Mouse (Mus musculus): Measurements from ENCODE around the gene Vwa5b1.

Vwa5b1 gene

DNA sequence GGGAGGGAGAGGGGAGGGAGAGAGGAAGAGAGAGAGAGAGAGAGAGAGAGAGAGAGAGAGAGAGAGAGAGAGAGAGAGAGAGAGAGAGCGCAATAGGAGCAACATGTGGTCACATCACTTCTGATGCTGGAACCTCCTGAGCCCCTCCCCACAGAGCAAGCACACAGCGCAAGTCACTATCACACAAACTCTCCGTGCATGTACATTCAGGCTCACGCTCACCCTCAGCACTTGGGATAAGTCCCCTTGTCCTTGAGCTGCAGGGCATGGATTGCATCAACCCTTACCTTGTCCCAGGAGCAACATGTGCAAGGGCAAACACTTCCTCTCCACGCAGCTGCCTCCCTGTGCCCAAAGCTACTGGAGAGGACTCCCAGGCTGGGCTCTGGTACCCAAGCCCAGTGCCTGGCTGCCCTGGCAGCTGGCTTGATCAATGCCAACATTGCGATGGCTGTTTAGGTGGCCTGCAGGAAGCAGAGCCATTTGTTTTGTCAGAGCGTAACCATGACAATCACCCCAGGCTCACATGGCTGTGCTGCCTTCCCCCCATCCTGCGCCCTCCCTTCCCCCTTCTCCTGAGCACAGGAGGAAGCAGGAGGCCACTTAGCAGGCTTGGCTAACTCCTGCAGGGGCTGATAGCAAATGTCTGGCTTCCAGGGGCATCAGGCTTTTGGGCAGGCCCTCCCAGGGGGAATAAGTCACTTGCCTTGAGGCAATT lies at the start of gene Vwa5b1:
Vwa5b1 (minus strand) TSS at position 457 of the 718 bp plus-strand sequence.
- Histone ChIP-seq H3K4me3 (replicated peaks; ENCODE audit: low read length) (no peak within 1 kb of the TSS), H3K9me3 (ENCODE audit: low read length) (peaks cover 4% of the 10 kb centered on the region; the same call in 1 of the 2 replicates), H3K27me3 (ENCODE audit: insufficient read depth, low read length) (peaks cover 36% of the 10 kb centered on the region), H3K36me3 (ENCODE audit: insufficient read depth, low read length) (no peaks in the 10 kb centered on the region), H3K4me1 (replicated peaks; ENCODE audit: low read depth, low read length) (peaks cover 7% of the 10 kb centered on the region)
- TF ChIP-seq POU5F1 (IDR thresholded peaks at IDR 0.05; ENCODE audit: borderline replicate concordance, low read length): no peak
- no peak for TF ChIP-seq CTCF (conservative IDR thresholded peaks at IDR 0.05; ENCODE audit: low read length)
- no peak for TF ChIP-seq NANOG (IDR thresholded peaks at IDR 0.05; ENCODE audit: borderline replicate concordance, low read length)

DNA sequence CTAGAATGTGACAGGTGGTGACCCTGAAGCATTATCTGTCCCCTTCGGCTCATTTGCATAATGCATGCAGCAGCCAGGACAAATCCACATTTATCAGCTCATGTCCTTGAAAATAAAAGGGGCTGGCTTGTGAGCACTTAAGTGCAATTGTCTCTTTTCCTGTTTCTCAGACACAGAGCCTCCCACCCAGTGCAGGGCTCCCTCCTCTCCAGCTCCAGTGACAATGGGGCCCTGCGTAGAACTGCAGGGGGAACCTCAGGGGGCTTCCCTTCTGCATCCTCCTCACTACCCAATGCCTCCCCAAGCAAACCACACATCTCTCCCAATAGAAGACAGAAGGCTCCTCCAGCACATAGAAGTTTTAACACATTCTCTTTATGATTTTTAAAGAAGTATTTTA lies 47.1 kb upstream of the Vwa5b1 start:
- no peaks in the 10 kb centered on the region for H3K36me3 ChIP-seq (ENCODE audit: insufficient read depth, low read length)
- peaks cover 44% of the 10 kb centered on the region for H3K4me1 ChIP-seq (replicated peaks; ENCODE audit: low read depth, low read length)
- TF ChIP-seq CTCF (conservative IDR thresholded peaks at IDR 0.05; ENCODE audit: low read length): no peak
- TF ChIP-seq POU5F1 (IDR thresholded peaks at IDR 0.05; ENCODE audit: borderline replicate concordance, low read length): 0 out of 2 replicates have a peak, but pooled peaks have one; percentile 30
- TF ChIP-seq NANOG (IDR thresholded peaks at IDR 0.05; ENCODE audit: borderline replicate concordance, low read length): no peak
- H3K27me3 ChIP-seq (ENCODE audit: insufficient read depth, low read length): peaks cover 12% of the 10 kb centered on the region
- no peaks in the 10 kb centered on the region for H3K9me3 ChIP-seq (ENCODE audit: low read length)
- no peak overlapping the region for H3K4me3 ChIP-seq (replicated peaks; ENCODE audit: low read length)

DNA sequence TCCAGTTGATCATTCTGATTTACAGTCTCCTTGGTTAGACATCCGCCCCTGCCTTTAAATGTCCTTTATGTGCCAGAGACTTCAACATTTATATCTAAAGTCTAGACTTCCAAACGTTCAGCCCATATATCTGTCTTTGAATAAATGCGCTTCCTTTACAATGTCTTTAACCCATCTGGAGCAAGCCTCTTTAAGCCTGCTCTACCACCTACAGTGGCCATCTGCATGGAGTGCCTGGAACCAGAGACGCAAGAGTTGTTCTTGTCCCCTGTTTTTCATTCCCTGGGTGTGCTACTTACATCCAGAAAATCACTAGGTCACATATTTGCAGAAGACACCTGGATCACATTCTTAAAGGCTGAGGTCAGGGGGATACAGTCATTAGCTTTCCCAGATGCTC lies 44.4 kb upstream of the Vwa5b1 start:
- H3K36me3 ChIP-seq (ENCODE audit: insufficient read depth, low read length): no peaks in the 10 kb centered on the region
- H3K9me3 ChIP-seq (ENCODE audit: low read length): no peaks in the 10 kb centered on the region
- H3K4me1 ChIP-seq (replicated peaks; ENCODE audit: low read depth, low read length): peaks cover 49% of the 10 kb centered on the region
- peaks cover 11% of the 10 kb centered on the region for H3K27me3 ChIP-seq (ENCODE audit: insufficient read depth, low read length)
- no peak overlapping the region for H3K4me3 ChIP-seq (replicated peaks; ENCODE audit: low read length)
- TF ChIP-seq POU5F1 (IDR thresholded peaks at IDR 0.05; ENCODE audit: borderline replicate concordance, low read length) (no peak), NANOG (IDR thresholded peaks at IDR 0.05; ENCODE audit: borderline replicate concordance, low read length) (no peak), CTCF (conservative IDR thresholded peaks at IDR 0.05; ENCODE audit: low read length) (no peak)

DNA sequence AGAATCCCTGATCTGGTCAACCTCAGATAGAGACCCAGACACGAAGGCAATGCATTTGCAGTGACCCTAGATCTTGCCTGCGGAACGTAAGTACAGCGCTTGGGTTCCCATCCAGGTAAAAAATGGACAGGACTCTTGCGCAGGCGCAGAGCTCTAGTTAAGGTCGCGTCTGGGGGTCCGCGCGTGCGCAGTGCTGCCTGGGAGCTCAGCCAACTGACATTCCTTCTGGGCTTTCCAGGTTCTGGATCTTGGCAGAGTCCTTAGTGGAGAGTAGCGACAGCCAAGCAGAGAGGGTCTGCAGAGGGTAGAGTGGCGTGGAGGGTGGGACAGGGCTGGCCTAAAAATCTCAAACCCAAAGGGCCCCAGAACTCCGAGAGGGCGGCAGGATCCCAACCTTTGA lies 41.9 kb upstream of the Vwa5b1 start:
- no peaks in the 10 kb centered on the region for H3K9me3 ChIP-seq (ENCODE audit: low read length)
- H3K27me3 ChIP-seq (ENCODE audit: insufficient read depth, low read length): peaks cover 37% of the 10 kb centered on the region
- no peaks in the 10 kb centered on the region for H3K36me3 ChIP-seq (ENCODE audit: insufficient read depth, low read length)
- no peak for TF ChIP-seq CTCF (conservative IDR thresholded peaks at IDR 0.05; ENCODE audit: low read length)
- TF ChIP-seq NANOG (IDR thresholded peaks at IDR 0.05; ENCODE audit: borderline replicate concordance, low read length): no peak
- no peak for TF ChIP-seq POU5F1 (IDR thresholded peaks at IDR 0.05; ENCODE audit: borderline replicate concordance, low read length)
- H3K4me3 ChIP-seq (replicated peaks; ENCODE audit: low read length): peak overlapping the region; percentile 79
- H3K4me1 ChIP-seq (replicated peaks; ENCODE audit: low read depth, low read length): peaks cover 26% of the 10 kb centered on the region

DNA sequence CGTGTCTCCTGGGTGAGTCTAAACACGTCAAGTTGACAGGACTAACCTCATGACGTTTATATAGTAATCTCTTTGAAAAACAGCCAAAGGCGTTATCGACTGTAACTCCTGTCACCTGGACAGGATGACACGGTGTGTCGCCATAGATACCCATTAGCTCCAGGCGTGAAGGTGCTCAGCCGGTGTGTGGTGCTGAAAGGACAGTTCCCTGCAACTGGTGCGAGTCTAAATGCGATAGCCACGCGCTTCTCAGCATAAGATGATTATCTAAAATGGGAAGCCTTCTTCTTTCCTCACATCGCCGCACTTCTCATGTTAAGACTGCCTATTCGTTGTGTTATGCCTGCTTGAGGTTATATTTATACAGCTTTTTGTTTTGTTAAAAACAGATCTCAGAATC lies 40.8 kb upstream of the Vwa5b1 start:
- Histone ChIP-seq H3K27me3 (ENCODE audit: insufficient read depth, low read length) (peaks cover 43% of the 10 kb centered on the region), H3K4me1 (replicated peaks; ENCODE audit: low read depth, low read length) (peaks cover 19% of the 10 kb centered on the region), H3K4me3 (replicated peaks; ENCODE audit: low read length) (no peak overlapping the region), H3K9me3 (ENCODE audit: low read length) (no peaks in the 10 kb centered on the region), H3K36me3 (ENCODE audit: insufficient read depth, low read length) (no peaks in the 10 kb centered on the region)
- TF ChIP-seq CTCF (conservative IDR thresholded peaks at IDR 0.05; ENCODE audit: low read length) (no peak), NANOG (IDR thresholded peaks at IDR 0.05; ENCODE audit: borderline replicate concordance, low read length) (no peak), POU5F1 (IDR thresholded peaks at IDR 0.05; ENCODE audit: borderline replicate concordance, low read length) (no peak)

DNA sequence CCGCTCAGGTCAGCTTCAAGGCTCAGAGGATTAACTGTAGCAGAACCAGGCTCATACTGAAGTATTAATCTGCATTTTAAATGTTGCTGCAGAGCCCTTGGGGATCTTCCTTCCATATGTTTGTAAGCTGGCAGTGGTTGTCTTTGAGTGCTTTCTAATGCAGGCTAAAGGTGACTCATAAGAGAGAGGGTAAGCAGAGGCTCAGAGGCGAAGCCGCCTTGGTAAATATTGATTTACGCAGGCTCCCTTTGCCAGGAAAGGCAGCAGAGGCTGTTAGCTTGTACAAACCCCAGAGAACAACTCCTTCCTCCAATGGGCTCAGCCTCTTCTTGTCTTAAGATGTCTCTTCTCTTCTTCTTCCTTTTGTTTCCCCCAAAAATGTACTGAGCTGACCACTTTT lies 36.5 kb upstream of the Vwa5b1 start:
- H3K27me3 ChIP-seq (ENCODE audit: insufficient read depth, low read length): peaks cover 70% of the 10 kb centered on the region
- TF ChIP-seq NANOG (IDR thresholded peaks at IDR 0.05; ENCODE audit: borderline replicate concordance, low read length) (no peak), POU5F1 (IDR thresholded peaks at IDR 0.05; ENCODE audit: borderline replicate concordance, low read length) (no peak), CTCF (conservative IDR thresholded peaks at IDR 0.05; ENCODE audit: low read length) (no peak)
- H3K4me1 ChIP-seq (replicated peaks; ENCODE audit: low read depth, low read length): peaks cover 5% of the 10 kb centered on the region; the same call in 1 of the 2 replicates
- H3K4me3 ChIP-seq (replicated peaks; ENCODE audit: low read length): no peak overlapping the region
- no peaks in the 10 kb centered on the region for H3K9me3 ChIP-seq (ENCODE audit: low read length)
- no peaks in the 10 kb centered on the region for H3K36me3 ChIP-seq (ENCODE audit: insufficient read depth, low read length)

DNA sequence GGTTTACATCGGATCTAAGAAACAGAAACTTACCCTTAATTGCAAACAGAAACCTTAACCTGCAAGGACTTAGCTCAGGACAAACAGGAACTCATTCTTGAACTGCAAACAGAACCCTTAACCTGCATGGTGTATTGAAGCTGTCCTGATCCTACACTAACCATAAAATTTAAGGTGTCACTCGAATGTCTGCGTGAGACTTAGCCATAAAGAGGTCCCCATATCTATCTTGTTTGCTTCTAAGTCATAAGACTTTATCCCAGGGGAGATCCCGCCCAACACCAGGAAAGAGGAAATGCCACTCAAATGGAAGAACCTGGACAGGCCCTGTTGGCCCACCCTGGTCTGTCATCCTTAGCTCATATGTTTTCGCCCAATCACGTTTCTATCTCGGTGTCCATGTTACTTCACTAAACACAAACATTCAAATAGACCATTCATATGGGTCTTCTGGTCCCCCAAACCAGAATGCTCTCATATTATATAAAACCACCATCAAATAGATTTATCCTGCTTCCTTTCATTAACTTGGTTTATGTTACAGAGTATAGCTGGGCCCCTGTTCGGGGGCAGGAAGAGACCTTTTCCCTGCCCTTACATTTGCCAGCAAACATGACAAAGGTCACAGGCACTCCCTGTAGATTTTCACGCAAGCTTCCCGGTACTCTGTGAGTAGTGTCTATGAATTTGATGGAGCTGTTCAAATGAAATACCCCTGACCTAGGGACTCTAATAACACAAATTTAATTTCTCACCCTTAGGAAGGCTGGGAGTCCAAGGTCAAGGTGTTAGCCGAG lies 34.6 kb upstream of the Vwa5b1 start:
- no peak overlapping the region for H3K4me3 ChIP-seq (replicated peaks; ENCODE audit: low read length)
- no peaks in the 10 kb centered on the region for H3K9me3 ChIP-seq (ENCODE audit: low read length)
- TF ChIP-seq POU5F1 (IDR thresholded peaks at IDR 0.05; ENCODE audit: borderline replicate concordance, low read length) (no peak), NANOG (IDR thresholded peaks at IDR 0.05; ENCODE audit: borderline replicate concordance, low read length) (no peak), CTCF (conservative IDR thresholded peaks at IDR 0.05; ENCODE audit: low read length) (no peak)
- no peaks in the 10 kb centered on the region for H3K36me3 ChIP-seq (ENCODE audit: insufficient read depth, low read length)
- H3K4me1 ChIP-seq (replicated peaks; ENCODE audit: low read depth, low read length): peaks cover 3% of the 10 kb centered on the region
- peaks cover 64% of the 10 kb centered on the region for H3K27me3 ChIP-seq (ENCODE audit: insufficient read depth, low read length)

DNA sequence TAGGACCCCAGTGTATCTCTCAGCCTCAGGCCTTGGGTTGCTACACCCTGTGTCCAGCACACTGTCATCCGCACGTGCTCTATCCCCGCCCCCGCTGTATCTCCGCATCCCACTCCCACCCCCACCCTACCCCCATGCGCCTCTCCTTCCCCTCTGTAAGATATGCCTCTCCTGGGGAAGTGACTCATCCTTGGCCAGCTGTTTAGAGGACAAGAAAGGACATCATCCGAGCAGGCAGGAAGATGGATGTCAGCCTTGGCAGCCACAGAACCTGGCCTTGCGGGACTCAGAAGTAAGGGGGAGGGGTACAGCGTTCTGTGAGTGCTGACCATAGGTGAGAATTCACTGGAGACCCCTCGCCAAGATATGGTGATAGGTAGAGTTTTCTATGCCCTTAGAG lies 30.8 kb upstream of the Vwa5b1 start:
- no peaks in the 10 kb centered on the region for H3K36me3 ChIP-seq (ENCODE audit: insufficient read depth, low read length)
- peaks cover 32% of the 10 kb centered on the region for H3K27me3 ChIP-seq (ENCODE audit: insufficient read depth, low read length)
- H3K4me3 ChIP-seq (replicated peaks; ENCODE audit: low read length): no peak overlapping the region
- TF ChIP-seq POU5F1 (IDR thresholded peaks at IDR 0.05; ENCODE audit: borderline replicate concordance, low read length): no peak
- no peak for TF ChIP-seq NANOG (IDR thresholded peaks at IDR 0.05; ENCODE audit: borderline replicate concordance, low read length)
- no peak for TF ChIP-seq CTCF (conservative IDR thresholded peaks at IDR 0.05; ENCODE audit: low read length)
- H3K9me3 ChIP-seq (ENCODE audit: low read length): no peaks in the 10 kb centered on the region
- peaks cover 15% of the 10 kb centered on the region for H3K4me1 ChIP-seq (replicated peaks; ENCODE audit: low read depth, low read length)
